Mouse (Mus musculus) limb, embryonic 14.5 days (tissue): ENCODE measurements around the gene Chka. TPM values are rescaled to one million over a fixed set of nuclear protein-coding genes. Genes with fewer than 3 reads are reported as not detected.

Experiments
- ATAC-seq: fragments of 200-750 bp; cut with Nextera tagmentation; 2 replicates; pipeline ENCODE4 v1.8.0; 2017; ENCODE audit warnings: low read depth, moderate number of reproducible peaks, moderate TSS enrichment; ENCODE audit not compliant: low FRiP score
- DNase-seq: peaks from one replicate; pipeline ENCODE4 v3.0.0-alpha.2; 2015; ENCODE audit warnings: low spot score
- H3K27ac ChIP-seq: fragments of 300-500 bp; sonication (generic); replicated peaks from 2 replicates; pipeline ENCODE4 v1.5.1; 2014; ENCODE audit warnings: low read depth, mild to moderate bottlenecking, low read length, moderate library complexity, mixed read lengths
- H3K27me3 ChIP-seq: fragments of 300-500 bp; sonication (generic); 2 replicates; pipeline ENCODE4 v1.6.1; 2014; ENCODE audit warnings: low read length, mixed read lengths; ENCODE audit not compliant: control insufficient read depth, insufficient read depth
- H3K36me3 ChIP-seq: fragments of 300-500 bp; sonication (generic); 2 replicates; pipeline ENCODE4 v1.6.1; 2014; ENCODE audit warnings: mild to moderate bottlenecking, low read length, moderate library complexity, mixed read lengths; ENCODE audit not compliant: control insufficient read depth, insufficient read depth
- H3K4me1 ChIP-seq: fragments of 300-500 bp; sonication (generic); 2 replicates; pipeline ENCODE4 v1.6.1; 2014; ENCODE audit warnings: antibody characterized with exemption, low read length, mixed read lengths; ENCODE audit not compliant: control insufficient read depth, insufficient read depth
- H3K4me2 ChIP-seq: fragments of 300-500 bp; sonication (generic); replicated peaks from 2 replicates; pipeline ENCODE4 v1.6.1; 2014; ENCODE audit warnings: low read depth, mild to moderate bottlenecking, low read length, moderate library complexity; ENCODE audit not compliant: severe bottlenecking
- H3K4me3 ChIP-seq: fragments of 300-500 bp; sonication (generic); replicated peaks from 2 replicates; pipeline ENCODE4 v1.5.1; 2014; ENCODE audit warnings: low read length
- H3K9ac ChIP-seq: fragments of 300-500 bp; sonication (generic); 2 replicates; pipeline ENCODE4 v1.6.1; 2014; ENCODE audit warnings: mild to moderate bottlenecking, low read depth, low read length, moderate library complexity; ENCODE audit not compliant: severe bottlenecking
- H3K9me3 ChIP-seq: fragments of 300-500 bp; sonication (generic); 2 replicates; pipeline ENCODE4 v1.6.1; 2016; ENCODE audit warnings: low read length; ENCODE audit not compliant: control insufficient read depth
- POLR2A ChIP-seq: fragments of 200-500 bp; IDR thresholded peaks from 2 replicates; pipeline ENCODE4 v1.8.0; 2012; ENCODE audit warnings: inconsistent platforms, mild to moderate bottlenecking, moderate library complexity, borderline replicate concordance; ENCODE audit not compliant: insufficient read depth, insufficient read length; ENCODE audit errors: extremely low read depth
- WGBS: fragments of 180-500 bp; shearing (Covaris S2); extraction: QIAGEN DNeasy Blood & Tissue Kit; methylation state at CpG from one replicate; pipeline ENCODE4 v1.1.7; 2014; 5-methylcytosine and 5-hydroxymethylcytosine counted together
- polyA plus RNA-seq, 2 experiments: library from polyadenylated mRNA; depleted of rRNA in 1 of 2; stranded (reverse) in 1 of 2; unstranded in 1 of 2; fragments of >200 nt; fragmentation: Nextera tagmentation in 1 of 2; extraction: Ambion mirVana in 1 of 2; gene quantifications; 2 replicates each; pipeline versions ENCODE4 v1.2.1 to v1.2.3; 2012 to 2014

The Chka gene
- polyA plus RNA-seq, 2 experiments, result 32.7 to 65.4 TPM

DNA sequence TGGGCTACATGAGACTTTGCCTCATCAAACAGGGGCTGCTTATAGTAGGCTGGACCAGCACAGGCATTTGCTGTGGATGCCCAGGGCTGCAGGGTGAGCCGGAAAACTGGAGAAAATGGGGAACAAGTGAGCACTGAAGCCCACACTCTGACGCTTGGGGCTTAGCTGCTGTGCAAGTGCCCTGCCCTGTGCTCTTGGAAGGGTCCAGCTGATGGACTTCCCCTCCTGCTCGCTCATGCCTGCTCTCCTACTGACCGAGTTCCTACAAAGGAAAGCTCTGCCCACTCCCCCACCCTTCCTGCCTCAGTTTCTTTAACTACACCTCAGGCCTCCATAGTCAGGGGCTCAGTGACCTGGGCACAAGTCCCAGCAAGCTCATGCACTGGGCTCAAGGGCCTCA is 76.4 kb downstream of the Chka start:
- Histone ChIP-seq H3K4me1 (peaks cover 14% of the 10 kb centered on the region), H3K27me3 (no peaks in the 10 kb centered on the region), H3K4me2 (no peak overlapping the region), H3K36me3 (no peaks in the 10 kb centered on the region), H3K4me3 (no peak overlapping the region), H3K27ac (no peak overlapping the region), H3K9ac (no peak overlapping the region), H3K9me3 (no peaks in the 10 kb centered on the region)
- DNase-seq, result no peak
- no peak for TF ChIP-seq POLR2A
- 92% methylated on average over 4 of the region's 4 CpGs for WGBS
- ATAC-seq, result no peak

DNA sequence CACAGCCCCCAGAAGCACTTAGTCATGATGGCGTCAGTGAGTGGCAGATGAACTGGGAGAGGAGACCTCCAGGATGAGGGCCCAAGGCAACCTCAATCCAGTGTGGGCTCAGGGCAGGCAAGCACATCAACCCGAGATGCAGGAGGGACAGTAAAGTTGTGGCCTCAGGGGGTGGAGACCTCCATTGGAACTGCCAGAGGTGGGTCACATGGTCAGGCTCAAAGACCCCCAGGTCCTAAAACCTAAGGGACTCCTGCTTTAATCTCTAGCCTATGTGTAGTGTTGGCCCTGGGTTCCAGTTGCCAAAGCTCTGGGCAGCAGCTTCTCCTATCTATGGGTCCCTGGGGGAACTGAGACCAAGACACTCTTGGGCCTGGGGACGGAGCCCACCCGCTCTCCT is 77.2 kb downstream of the Chka start:
- no peaks in the 10 kb centered on the region for H3K9me3 ChIP-seq
- no peak overlapping the region for H3K4me3 ChIP-seq
- TF ChIP-seq POLR2A, result no peak
- 65% methylated on average over 4 of the region's 4 CpGs for WGBS
- no peak overlapping the region for H3K4me2 ChIP-seq
- 0 out of 2 replicates have a peak overlapping the region, but pooled peaks have one; percentile 34 for H3K9ac ChIP-seq
- peak overlapping the region; percentile 77 for H3K27ac ChIP-seq
- no peaks in the 10 kb centered on the region for H3K27me3 ChIP-seq
- no peak for ATAC-seq
- H3K4me1 ChIP-seq, result peaks cover 14% of the 10 kb centered on the region
- H3K36me3 ChIP-seq, result no peaks in the 10 kb centered on the region
- DNase-seq, result no peak

DNA sequence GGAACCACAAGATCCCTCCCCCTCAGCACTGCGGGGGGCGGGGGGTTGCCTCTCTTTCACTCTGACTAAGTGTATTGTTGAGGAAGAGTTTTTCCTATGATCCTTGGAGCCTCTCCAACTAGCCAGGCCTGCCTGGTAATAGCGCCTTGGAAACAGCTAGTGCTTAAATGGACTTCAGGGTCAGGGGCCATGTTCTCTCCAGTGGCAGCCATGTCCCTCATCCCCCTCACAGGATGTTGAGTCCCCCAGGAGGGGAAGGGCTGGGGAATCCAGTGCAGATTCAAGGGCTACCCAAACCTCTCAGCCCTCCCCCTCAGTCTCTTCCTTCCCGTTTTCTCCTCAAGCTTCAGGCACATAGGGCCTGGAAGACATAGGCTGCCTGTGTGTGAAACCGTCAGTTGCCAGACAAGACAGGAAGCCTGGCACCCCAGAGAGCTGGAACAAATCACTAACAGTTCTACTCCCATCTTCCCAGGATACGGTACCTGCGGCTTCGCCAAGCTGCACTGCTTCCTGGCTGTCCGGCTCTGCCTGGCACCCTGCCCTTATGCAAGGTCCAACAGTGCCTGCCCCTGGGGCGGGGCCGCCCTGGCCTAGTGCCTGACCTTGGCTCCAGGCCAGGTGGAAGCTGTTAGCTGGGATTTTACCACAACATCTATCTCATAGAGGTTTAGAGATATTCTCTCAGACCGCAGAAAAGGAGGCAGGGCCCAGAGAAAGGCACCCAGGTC is 77.8 kb downstream of the Chka start, which contains the start of gene Aldh3b1:
Gene Aldh3b1 (minus strand): TSS at position 598 of the 731 bp plus-strand sequence.
- no peak for TF ChIP-seq POLR2A
- H3K4me3 ChIP-seq, result no peak within 1 kb of the TSS
- no peaks in the 10 kb centered on the region for H3K36me3 ChIP-seq
- 46% methylated on average over 12 of the region's 12 CpGs for WGBS
- peaks cover 14% of the 10 kb centered on the region for H3K4me1 ChIP-seq
- peak within 1 kb of the TSS; percentile 11; the same call in 1 of the 2 replicates for H3K4me2 ChIP-seq
- ATAC-seq (peak; percentile 49), DNase-seq (peak; percentile 70)
- H3K9me3 ChIP-seq, result no peaks in the 10 kb centered on the region
- peak within 1 kb of the TSS; percentile 77 for H3K27ac ChIP-seq
- peak within 1 kb of the TSS; percentile 34 for H3K9ac ChIP-seq
- no peaks in the 10 kb centered on the region for H3K27me3 ChIP-seq

DNA sequence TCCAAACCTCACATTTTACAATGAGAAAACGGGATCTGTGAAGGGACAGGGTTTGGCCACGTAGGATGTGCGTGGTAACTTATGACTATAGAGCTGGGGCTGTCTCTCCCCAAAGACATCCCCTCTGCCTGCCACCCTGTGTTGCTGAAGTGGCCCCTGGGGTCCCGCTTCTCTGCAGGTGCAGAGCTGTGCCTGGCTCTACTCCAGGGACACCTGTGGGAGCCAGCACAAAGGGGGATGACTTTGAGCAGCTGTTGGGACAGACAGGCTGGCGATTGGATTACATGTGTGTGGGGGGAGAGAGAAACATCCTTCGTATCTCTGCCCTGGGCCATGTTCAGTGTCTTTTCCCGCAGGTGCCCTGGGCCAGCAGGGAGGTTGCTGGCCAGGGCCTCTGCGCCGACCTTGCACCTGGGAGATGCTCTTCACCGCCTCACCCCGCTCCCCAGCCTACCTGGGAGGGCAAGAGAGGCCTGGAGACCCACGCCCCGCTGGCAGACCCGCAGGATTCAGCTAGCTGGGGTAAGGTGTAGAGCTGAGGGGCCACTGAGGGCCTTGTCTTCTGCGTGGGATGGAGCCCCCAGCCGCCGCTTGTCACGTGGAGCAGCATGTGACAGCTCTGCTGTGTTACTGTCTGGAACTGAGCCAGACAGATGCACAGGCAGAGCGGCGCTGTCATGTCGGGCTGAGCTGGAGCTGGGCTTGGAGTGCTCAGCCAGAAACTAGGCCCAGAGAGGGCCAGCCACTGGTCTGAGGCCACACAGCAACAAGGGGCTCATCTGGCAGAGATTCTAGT is 78.9 kb downstream of the Chka start:
- Histone ChIP-seq H3K4me2 (no peak overlapping the region), H3K36me3 (no peaks in the 10 kb centered on the region), H3K27me3 (no peaks in the 10 kb centered on the region), H3K9me3 (no peaks in the 10 kb centered on the region), H3K4me3 (no peak overlapping the region), H3K9ac (no peak overlapping the region), H3K4me1 (peaks cover 17% of the 10 kb centered on the region), H3K27ac (peak overlapping the region; percentile 77; the same call in 1 of the 2 replicates)
- no peak for TF ChIP-seq POLR2A
- ATAC-seq (no peak), DNase-seq (no peak)
- WGBS, result 67% methylated on average over 21 of the region's 21 CpGs

DNA sequence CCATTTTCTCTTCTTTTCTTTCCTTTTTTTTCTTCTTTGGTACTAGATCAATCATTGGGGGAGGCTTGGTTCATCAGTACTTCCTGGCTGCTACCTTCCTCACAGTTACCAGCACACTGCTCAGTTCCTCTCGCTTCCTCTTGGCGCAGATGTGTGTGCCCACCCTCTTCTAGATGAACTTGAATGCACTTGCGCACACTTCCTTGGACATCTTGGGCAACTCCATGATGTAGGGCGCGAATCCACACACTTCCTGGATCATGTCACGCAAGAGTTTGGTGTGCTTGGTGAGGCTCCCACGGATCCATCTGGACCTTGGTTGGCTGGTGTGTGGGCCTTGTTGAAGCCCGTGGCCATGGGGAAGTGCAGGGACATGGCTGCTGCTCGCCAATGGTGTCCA is 80.1 kb downstream of the Chka start:
- H3K9me3 ChIP-seq, result no peaks in the 10 kb centered on the region
- no peak overlapping the region for H3K27ac ChIP-seq
- no peak overlapping the region for H3K9ac ChIP-seq
- no peaks in the 10 kb centered on the region for H3K36me3 ChIP-seq
- 88% methylated on average over 9 of the region's 9 CpGs for WGBS
- no peak overlapping the region for H3K4me3 ChIP-seq
- no peak for TF ChIP-seq POLR2A
- DNase-seq (no peak), ATAC-seq (no peak)
- no peaks in the 10 kb centered on the region for H3K27me3 ChIP-seq
- H3K4me2 ChIP-seq, result no peak overlapping the region
- peaks cover 25% of the 10 kb centered on the region for H3K4me1 ChIP-seq
